Mouse (Mus musculus): ENCODE results near the gene Slc9a9. TPM values are rescaled to one million over a fixed set of nuclear protein-coding genes. Genes with fewer than 3 reads are reported as not detected.

Gene Slc9a9
- polyA plus RNA-seq, 1 experiment from 2014 or later = 2.7 TPM

DNA sequence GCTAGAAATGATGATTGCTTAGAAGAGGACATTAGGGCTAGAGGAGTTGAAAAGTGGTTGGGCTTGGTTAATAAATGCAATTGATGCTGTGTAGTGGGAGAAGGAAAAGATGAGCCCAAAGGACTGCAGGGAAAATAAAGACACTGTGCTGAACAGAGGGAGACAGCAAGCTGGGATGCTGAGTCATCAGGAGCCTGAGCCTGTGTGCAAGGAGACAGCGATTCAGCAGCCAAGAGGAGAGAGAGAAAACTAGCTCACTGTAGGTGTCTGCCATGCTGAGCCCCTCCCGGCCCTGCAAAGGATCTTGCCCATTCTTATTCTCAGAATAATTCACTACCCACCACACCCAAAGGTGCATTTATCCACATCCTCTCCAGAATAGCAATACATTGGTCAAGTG lies 288.7 kb downstream of the Slc9a9 start:
- Histone ChIP-seq H3K9me3 (replicated peaks) (no peaks in the 10 kb centered on the region), H3K9ac (no peak overlapping the region), H3K36me3 (replicated peaks) (no peaks in the 10 kb centered on the region), H3K4me2 (no peak overlapping the region), H3K27me3 (no peaks in the 10 kb centered on the region), H3K27ac (replicated peaks) (no peak overlapping the region), H3K4me3 (replicated peaks) (no peak overlapping the region), H3K4me1 (replicated peaks) (no peaks in the 10 kb centered on the region)
- no peak for ATAC-seq (ENCODE audit: insufficient read depth)
- 41% methylated on average over 2 of the region's 2 CpGs for WGBS (ENCODE audit: insufficient replicate concordance)

DNA sequence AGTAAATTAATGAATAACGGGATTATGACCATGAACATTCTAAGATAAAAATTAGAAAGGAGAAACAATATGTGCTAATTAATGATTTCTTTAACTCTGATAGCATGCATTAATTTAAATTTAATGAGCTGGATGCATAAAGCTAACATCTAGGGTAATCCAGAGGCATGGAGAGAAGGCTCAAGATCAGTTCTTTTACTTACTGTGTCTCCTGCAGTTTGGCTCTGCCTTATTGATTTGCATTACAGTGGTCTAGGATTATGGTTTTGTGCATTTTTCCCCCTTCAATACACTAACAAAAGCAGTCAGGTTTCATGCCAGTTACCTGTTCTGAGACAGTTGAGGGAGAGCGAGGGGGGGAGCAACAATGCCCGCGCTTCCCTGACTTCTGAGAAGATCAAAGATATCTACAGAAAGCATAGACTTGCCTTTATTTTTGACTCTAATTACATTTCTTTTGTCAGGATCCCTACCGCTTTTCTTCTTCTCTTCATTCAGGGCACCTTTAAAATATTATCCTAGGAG lies 298.9 kb downstream of the Slc9a9 start:
- no peak overlapping the region for H3K4me3 ChIP-seq (replicated peaks)
- 74% methylated on average over 5 of the region's 5 CpGs for WGBS (ENCODE audit: insufficient replicate concordance)
- ATAC-seq (ENCODE audit: insufficient read depth) = no peak

DNA sequence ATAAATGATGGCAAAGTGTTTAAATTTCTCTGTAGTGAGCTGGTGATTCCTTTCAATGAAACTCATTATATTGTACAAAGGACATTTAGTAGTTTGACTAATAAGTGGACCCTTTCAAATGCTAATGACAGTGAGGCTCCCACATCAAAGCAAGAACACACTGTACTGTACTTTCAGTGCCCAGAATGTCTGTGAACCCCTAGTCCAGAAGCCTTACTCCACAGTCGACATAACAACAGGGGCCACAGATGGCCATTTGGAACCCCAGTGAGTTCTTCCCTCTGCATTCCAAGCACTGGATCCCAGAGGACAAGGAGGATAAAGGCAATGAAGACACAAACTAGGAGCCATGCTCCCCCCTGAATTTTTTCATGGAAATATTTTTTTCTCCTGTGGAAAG lies 299.4 kb downstream of the Slc9a9 start:
- Histone ChIP-seq H3K9ac (no peak overlapping the region), H3K27ac (replicated peaks) (no peak overlapping the region), H3K9me3 (replicated peaks) (no peaks in the 10 kb centered on the region), H3K36me3 (replicated peaks) (no peaks in the 10 kb centered on the region), H3K4me2 (no peak overlapping the region), H3K27me3 (no peaks in the 10 kb centered on the region), H3K4me3 (replicated peaks) (no peak overlapping the region), H3K4me1 (replicated peaks) (no peaks in the 10 kb centered on the region)
- 63% methylated on average over 1 of the region's 1 CpGs for WGBS (ENCODE audit: insufficient replicate concordance)
- no peak for ATAC-seq (ENCODE audit: insufficient read depth)

More for the DNA sequence above, 298.9 kb downstream of the Slc9a9 start:
- no peaks in the 10 kb centered on the region for H3K4me1 ChIP-seq (replicated peaks)
- H3K36me3 ChIP-seq (replicated peaks) = no peaks in the 10 kb centered on the region
- no peak overlapping the region for H3K9ac ChIP-seq
- H3K27me3 ChIP-seq = no peaks in the 10 kb centered on the region
- no peaks in the 10 kb centered on the region for H3K9me3 ChIP-seq (replicated peaks)
- no peak overlapping the region for H3K4me2 ChIP-seq
- no peak overlapping the region for H3K27ac ChIP-seq (replicated peaks)

DNA sequence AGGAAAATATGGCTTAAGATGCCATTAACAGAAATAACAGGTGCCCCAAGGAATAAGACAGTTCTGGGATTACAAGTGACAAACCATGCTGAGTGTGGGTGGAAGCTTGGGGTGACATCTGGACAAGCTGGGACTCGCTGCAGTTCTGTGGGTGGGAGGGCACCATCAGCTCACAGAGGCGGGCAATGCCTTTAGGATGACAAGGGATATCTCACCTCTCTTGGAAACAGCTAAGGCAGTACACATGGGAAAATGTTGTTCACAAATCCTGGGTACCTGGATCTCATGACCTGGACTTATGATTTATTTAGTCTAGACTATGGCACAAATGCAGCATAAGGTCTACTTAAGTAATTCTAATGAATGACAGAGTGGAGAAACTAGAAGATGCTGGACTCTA lies 302.3 kb downstream of the Slc9a9 start:
- H3K36me3 ChIP-seq (replicated peaks) = no peaks in the 10 kb centered on the region
- no peak for ATAC-seq (ENCODE audit: insufficient read depth)
- H3K27me3 ChIP-seq = no peaks in the 10 kb centered on the region
- no peak overlapping the region for H3K4me2 ChIP-seq
- 58% methylated on average over 2 of the region's 2 CpGs for WGBS (ENCODE audit: insufficient replicate concordance)
- H3K4me3 ChIP-seq (replicated peaks) = no peak overlapping the region
- no peaks in the 10 kb centered on the region for H3K9me3 ChIP-seq (replicated peaks)
- H3K27ac ChIP-seq (replicated peaks) = no peak overlapping the region
- no peak overlapping the region for H3K9ac ChIP-seq
- H3K4me1 ChIP-seq (replicated peaks) = no peaks in the 10 kb centered on the region

DNA sequence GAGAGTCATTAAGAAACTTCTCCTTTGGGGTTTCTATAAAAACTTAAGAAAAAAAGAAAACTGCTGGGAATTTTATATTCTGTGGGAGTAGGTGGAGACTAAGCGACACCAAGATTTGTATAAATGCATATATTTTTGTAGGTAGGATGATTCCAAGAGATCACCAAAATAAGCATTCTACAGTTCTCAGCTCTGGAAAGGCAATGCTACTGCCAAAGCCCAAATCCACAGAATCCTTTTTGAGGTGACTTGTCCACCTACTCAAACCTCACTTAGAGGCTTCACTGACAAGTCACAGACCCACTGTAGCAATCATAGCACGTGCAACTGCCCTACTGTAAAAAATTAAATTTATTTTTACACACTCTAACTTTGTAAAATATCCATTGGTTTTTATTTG lies 303.0 kb downstream of the Slc9a9 start:
- Histone ChIP-seq H3K9ac (no peak overlapping the region), H3K27me3 (no peaks in the 10 kb centered on the region), H3K4me1 (replicated peaks) (no peaks in the 10 kb centered on the region), H3K27ac (replicated peaks) (no peak overlapping the region), H3K9me3 (replicated peaks) (no peaks in the 10 kb centered on the region), H3K4me3 (replicated peaks) (no peak overlapping the region), H3K4me2 (no peak overlapping the region), H3K36me3 (replicated peaks) (no peaks in the 10 kb centered on the region)
- 62% methylated on average over 2 of the region's 2 CpGs for WGBS (ENCODE audit: insufficient replicate concordance)
- ATAC-seq (ENCODE audit: insufficient read depth) = no peak

DNA sequence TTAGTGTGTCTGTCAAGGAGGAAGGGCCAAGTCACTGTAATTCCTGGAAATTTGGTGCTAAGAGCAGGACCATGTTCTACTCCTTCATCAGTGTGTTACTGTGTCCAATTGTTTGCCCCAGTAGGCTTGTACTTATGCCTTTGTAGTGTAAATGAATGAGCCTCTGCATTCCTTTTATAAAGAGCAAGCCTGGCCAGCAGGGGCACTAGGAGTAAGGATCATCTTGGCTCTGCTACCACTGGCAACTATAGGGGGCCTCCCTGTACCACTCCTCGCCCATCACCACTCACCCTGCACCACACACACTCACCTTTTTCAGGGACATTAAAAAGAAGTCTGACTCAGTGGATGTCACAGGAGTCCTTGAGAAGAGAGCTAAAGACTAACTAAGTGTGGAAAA lies 306.5 kb downstream of the Slc9a9 start:
- no peaks in the 10 kb centered on the region for H3K9me3 ChIP-seq (replicated peaks)
- H3K4me2 ChIP-seq = no peak overlapping the region
- WGBS (ENCODE audit: insufficient replicate concordance) = 57% methylated on average over 1 of the region's 1 CpGs
- H3K9ac ChIP-seq = no peak overlapping the region
- H3K27ac ChIP-seq (replicated peaks) = no peak overlapping the region
- no peak overlapping the region for H3K4me3 ChIP-seq (replicated peaks)
- no peak for ATAC-seq (ENCODE audit: insufficient read depth)
- no peaks in the 10 kb centered on the region for H3K4me1 ChIP-seq (replicated peaks)
- H3K27me3 ChIP-seq = no peaks in the 10 kb centered on the region
- no peaks in the 10 kb centered on the region for H3K36me3 ChIP-seq (replicated peaks)

DNA sequence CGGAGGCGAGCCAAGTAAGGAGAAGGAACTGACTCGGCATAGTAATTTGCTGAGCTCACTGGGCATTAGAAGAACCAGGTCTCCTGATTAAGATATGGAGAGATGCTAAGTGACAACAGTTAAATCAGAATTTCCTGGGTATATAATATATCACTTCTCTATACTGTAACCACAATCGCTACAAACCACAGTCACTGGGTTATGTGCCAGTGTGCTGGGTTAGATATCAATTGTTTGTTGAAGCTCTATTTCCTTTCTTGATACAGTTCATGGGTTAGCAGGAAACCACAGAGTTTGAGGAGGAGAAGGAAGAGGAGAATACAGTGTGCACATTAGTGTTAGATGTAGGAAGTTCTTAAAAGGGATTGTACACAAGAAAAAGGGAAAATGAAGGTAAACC lies 323.9 kb downstream of the Slc9a9 start:
- WGBS (ENCODE audit: insufficient replicate concordance) = 8% methylated on average over 4 of the region's 4 CpGs
- ATAC-seq (ENCODE audit: insufficient read depth) = no peak
- no peak overlapping the region for H3K27ac ChIP-seq (replicated peaks)

DNA sequence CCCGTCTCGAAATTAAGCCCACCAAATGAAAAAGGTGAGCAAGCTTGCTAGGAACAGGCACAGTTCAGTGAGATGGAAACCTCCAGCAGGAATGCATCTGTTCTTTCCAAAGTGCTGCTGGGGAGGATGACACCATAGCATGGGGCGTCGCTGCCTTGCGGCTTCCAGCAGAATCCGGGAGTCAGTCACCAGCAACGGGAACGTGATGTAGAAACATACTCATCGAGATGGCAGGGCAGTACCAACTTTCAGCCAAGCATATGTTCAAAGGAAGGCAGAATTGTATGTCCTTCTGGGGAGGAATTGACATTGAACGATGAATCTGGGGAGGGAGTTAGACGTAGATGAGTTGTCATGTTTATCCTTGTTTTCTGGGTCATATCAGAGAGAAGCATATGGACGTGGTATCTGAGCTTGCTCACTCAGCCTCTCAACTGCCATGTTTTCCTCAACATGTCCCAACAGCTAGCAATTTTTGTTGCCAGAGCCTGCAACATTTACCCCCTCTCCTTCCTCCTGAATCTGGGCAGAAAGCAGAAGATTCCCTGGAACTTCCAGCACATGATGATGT lies 350.5 kb downstream of the Slc9a9 start:
- no peaks in the 10 kb centered on the region for H3K4me1 ChIP-seq (replicated peaks)
- H3K36me3 ChIP-seq (replicated peaks) = no peaks in the 10 kb centered on the region
- H3K9me3 ChIP-seq (replicated peaks) = no peaks in the 10 kb centered on the region
- no peak overlapping the region for H3K4me2 ChIP-seq
- no peak for ATAC-seq (ENCODE audit: insufficient read depth)
- no peak overlapping the region for H3K4me3 ChIP-seq (replicated peaks)
- no peak overlapping the region for H3K27ac ChIP-seq (replicated peaks)
- 80% methylated on average over 12 of the region's 12 CpGs for WGBS (ENCODE audit: insufficient replicate concordance)
- H3K9ac ChIP-seq = no peak overlapping the region
- H3K27me3 ChIP-seq = no peaks in the 10 kb centered on the region

More for the DNA sequence above, 323.9 kb downstream of the Slc9a9 start:
- H3K4me2 ChIP-seq = no peak overlapping the region
- no peaks in the 10 kb centered on the region for H3K27me3 ChIP-seq
- H3K4me1 ChIP-seq (replicated peaks) = no peaks in the 10 kb centered on the region
- H3K9ac ChIP-seq = no peak overlapping the region
- no peak overlapping the region for H3K4me3 ChIP-seq (replicated peaks)
- no peaks in the 10 kb centered on the region for H3K9me3 ChIP-seq (replicated peaks)
- no peaks in the 10 kb centered on the region for H3K36me3 ChIP-seq (replicated peaks)

DNA sequence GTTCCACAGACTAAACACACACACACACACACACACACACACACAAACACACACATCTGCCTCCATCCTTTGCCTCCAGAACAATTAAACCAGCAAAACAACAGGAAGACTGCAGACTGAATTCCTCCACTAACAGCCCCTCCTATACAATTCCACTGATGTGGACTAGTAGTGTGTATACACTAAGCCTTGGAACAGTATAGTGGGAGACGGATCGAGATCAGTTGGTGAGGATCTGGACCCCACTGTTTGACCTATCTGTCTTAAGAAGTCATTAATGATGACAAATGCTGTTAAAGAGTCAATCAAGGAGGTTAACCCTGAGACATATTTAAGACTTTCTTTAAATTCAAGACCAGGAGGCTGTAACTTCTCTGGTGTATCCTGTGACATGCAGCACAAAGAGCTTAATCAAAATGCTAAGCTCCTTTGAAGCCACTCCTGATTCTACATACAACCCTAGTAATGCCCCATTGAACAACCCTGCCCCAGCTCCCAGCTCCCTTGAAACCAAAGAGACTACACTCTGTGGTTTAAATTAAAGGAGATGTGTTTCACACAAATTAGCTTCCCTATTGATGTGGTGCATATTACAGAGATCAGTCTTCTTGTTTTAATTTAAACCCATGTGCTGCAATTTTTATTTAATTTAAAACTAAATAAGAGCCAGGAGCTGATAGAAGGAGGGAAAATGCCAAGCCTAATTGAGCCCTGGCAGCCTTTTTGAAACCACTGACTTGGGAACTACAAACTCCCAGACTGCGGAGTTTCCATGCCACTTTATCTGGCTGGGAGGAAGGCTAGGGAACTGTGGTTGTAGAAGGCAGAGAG lies 364.6 kb downstream of the Slc9a9 start:
- no peak for ATAC-seq (ENCODE audit: insufficient read depth)
- WGBS (ENCODE audit: insufficient replicate concordance) = 75% methylated on average over 3 of the region's 3 CpGs
- Histone ChIP-seq H3K9me3 (replicated peaks) (no peaks in the 10 kb centered on the region), H3K36me3 (replicated peaks) (no peaks in the 10 kb centered on the region), H3K4me2 (no peak overlapping the region), H3K27ac (replicated peaks) (no peak overlapping the region), H3K4me1 (replicated peaks) (no peaks in the 10 kb centered on the region), H3K4me3 (replicated peaks) (no peak overlapping the region), H3K9ac (no peak overlapping the region), H3K27me3 (no peaks in the 10 kb centered on the region)

DNA sequence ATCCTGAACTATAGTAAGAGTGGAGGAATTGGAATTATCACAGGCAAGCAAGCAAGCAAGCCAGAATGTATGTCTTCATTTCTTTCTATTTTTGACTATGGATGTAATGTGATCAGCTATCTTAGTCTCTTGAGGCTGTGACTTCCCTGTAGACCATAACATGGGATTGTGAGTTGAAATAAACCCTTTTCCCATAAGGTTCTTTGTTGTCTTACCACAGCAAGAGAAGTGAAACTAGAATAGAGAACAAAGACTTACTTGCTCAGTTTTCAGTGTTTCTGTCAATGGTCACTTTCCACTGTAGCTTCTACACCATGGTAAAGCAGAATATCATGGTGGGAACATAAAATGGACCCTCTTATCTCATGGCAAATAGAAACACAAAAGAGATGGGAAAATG lies 366.5 kb downstream of the Slc9a9 start:
- H3K27ac ChIP-seq (replicated peaks) = no peak overlapping the region
- H3K36me3 ChIP-seq (replicated peaks) = no peaks in the 10 kb centered on the region
- H3K4me1 ChIP-seq (replicated peaks) = no peaks in the 10 kb centered on the region
- no peak overlapping the region for H3K4me2 ChIP-seq
- ATAC-seq (ENCODE audit: insufficient read depth) = no peak
- H3K9me3 ChIP-seq (replicated peaks) = no peaks in the 10 kb centered on the region
- H3K9ac ChIP-seq = no peak overlapping the region
- H3K4me3 ChIP-seq (replicated peaks) = no peak overlapping the region
- no peaks in the 10 kb centered on the region for H3K27me3 ChIP-seq

DNA sequence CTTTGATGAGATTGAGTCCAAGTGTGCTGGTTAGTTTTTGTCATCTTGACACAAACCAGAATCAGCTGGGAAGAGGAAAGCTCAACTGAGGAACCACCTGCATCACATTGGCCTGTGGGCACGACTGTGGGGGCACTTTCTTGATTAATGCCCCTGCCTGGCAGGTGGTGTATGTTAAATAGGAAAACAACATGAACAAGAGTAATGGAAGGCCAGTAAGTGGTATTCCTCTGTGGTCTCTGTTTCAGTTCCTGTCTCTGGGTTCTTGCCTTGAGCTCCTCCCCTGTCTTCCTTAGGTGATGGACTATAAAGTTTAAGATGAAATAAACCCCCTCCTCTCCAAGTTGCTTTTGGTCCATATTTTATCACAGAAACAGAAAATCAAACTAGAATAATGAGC lies 372.7 kb downstream of the Slc9a9 start:
- Histone ChIP-seq H3K4me3 (replicated peaks) (no peak overlapping the region), H3K9ac (no peak overlapping the region), H3K27ac (replicated peaks) (no peak overlapping the region), H3K27me3 (no peaks in the 10 kb centered on the region), H3K4me1 (replicated peaks) (no peaks in the 10 kb centered on the region), H3K9me3 (replicated peaks) (no peaks in the 10 kb centered on the region), H3K36me3 (replicated peaks) (no peaks in the 10 kb centered on the region), H3K4me2 (no peak overlapping the region)
- ATAC-seq (ENCODE audit: insufficient read depth) = no peak
- WGBS (ENCODE audit: insufficient replicate concordance) = 17% methylated on average over 1 of the region's 1 CpGs
